Mouse (Mus musculus): ENCODE measurements at regions not wholly inside any gene's neighbourhood (a gene's known extent, or its start where the extent isn't known, plus 50 kb on each side); places are given as distances from the start of the nearest gene placed in this dataset.
"Not testable (repeated sequence)": the region's sequence is repeated elsewhere in the genome, so short reads cannot be mapped to it uniquely, and the experiment has no call there.

DNA sequence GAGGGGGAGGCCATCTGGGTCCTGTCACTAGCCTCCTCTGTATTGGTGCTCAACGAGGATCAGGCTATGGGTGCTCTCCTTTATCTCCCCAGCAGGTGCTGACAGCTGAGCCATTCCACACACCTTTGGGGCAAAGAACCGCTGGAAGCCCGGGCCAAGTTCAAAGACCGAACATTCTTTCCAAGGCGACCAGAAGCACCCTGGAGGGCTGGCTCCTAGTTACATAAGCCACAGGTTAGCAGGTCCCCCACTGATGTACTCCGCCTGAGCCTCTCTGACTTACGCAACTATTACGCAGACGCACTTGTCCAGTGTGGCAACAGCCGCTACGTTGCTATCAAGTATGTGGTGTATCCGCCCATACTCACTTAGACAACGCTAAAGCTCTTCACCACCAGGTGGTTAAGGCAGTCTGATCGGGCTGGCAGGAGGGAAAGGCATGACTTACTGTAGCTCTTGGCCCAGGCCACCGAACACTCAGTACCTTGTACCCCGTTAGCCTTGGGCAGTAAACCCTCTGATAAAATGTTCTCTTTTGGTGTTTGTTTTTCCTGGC is 69.2 kb downstream of the Gm33543 start:
- DNase-seq: no peak

DNA sequence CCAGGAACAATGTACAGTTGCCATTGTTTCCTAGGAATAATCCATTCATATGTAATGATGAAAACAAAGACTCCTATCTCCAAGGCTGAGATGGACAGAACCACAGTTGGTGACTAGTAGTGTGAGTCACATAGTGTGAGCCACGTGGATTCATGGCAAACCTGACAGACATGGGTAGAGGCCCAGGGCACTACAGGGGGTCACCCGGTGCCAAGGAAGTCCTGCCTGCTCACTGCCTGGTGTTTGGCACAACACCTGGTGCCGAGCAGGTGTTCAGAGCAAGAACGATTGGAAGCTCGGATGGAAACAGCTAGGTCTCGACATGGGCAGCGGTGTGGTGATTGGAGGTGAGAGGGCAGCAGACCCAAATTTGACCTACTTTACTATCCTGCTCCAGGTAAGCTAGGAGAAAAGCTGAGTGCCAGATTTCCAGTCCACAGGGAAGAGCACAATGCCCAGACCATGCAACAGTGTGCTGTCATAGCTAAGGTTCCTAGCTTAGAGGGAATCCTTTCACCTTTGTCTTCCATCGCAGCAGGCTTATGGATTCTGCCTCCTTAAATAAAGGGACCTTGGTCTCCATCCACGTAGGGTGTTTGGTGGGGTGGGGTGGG is 69.8 kb downstream of the Gm33543 start:
- DNase-seq: no peak

DNA sequence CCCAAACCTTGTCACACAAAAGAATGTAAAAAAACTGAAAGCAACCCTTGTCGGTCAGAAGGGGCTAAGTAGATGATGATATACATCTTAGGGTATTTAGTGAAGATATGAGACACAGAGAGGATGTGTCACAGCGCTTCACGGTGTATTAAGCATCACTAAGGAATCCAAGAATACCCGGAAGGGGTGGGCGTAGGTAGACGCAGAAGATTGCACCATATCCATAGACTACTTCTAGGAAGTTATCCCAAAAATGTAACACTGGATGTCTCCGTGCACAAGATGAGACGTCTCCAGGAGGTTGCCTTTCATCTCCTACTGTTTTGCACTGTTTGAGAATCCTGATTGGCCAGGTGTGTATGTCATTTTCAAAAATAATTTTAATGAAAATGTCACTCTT is 73.8 kb downstream of the Gm33543 start:
- DNase-seq: no peak

DNA sequence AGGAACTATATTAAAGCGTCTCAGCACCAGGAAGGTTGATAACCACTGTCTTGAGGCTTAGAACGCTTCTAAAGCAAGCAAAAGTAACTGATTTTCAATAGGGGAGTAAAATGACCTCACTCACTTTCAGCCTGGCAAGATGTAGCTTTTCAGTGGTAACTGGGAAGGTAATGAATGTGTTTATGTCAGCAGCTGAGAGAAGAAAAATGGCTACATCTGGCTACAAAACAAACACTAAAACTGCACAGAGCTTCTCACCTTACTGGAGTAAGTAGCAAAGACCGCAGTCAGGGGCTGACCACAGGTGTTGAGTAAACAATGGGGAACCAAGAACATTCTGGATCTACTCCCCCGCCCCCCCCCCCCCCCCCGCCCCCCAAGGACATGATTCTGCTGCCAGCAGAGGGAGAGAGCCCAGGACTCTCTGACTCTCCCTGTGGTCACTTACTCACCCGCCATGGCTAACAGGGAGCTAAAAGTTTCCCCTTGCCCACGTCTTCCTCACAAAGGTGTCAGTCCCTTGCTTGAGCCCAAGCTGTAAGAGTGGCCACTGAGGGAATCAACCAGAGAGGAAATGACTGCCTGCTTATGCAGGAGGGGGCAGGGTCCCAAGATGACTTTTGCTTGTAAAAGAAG is 75.1 kb downstream of the Gm33543 start:
- DNase-seq: no peak

- DNase-seq: no peak
These were observed 78.6 kb downstream of the Gm33543 start for GRCm38 (mm10) chr10:95764129-95764528.

- DNase-seq: no peak
These were observed 80.1 kb downstream of the Gm33543 start for GRCm38 (mm10) chr10:95762632-95763031.

DNA sequence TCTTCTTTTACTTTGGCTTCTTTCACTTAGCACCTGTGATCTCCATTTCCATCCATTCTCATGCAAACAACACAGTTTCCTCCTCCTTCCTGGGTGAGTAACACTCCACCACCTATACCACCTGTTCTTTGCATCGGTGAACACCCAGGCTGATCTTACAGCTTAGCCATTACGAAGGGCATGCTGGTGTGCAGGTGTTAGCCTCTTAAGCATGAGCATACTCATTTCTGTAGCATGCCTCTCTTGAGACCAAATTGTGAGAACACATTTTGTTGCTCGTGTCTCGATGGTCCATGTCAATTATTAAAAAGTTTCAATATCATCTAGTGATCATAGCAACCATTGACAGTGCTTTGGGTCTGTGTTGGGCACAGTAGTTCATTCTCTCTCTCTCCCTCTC is 80.8 kb downstream of the Gm33543 start:
- DNase-seq: no peak

DNA sequence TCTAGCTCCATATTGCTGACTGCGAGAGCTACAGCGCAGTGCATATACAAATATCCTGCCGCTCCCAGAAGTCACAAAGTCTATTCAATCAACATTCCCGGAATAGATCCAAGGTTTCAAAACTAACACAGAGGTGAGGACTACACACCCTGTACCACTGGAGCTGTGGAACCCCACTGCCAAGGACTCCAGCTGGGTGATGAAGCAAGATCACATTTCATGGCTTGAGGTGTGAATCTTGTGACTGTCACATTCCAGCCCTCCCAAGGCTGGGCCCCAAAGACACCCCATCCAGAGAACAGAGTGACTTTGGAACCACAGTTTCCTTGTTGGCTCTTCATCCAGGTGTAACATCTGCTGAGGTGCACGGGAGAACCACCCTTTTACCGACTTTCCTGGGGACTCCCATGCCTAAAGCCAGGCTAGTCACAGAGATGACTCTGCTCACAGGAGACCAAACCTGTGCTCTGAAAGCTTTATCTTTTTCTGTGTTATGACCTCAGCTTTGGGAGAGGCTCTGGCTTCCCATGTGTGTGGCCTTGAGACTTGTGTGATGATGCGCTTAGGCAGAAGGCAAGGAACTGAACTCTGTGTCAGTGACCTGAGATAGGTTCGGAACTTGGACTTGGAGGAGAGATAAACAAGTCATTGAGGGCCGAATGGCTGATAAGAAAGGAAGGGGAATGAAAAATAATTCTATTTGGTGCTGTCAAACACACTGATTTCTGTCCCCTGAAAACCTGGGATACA is 82.4 kb downstream of the Gm33543 start:
- no peak for DNase-seq

DNA sequence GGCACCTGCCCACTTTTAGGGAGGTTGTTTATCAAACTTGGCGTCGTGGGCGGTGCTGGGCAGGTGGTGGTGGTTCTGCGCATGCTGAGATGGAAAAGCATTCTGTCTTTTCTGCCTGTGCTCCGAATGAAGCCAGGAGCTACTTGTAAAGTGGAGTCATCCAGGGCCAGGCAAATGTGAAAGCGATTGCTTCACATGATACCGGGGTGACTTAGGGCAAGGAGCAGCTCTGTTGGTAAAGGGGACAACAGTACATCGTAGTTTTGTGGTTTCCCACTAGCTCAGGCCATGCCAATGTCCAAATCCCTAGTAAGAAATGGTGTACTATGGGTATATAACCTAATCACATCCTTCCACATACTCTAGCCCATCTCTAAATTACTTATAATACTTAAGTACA is 84.5 kb downstream of the Gm33543 start:
- no peak for DNase-seq

GRCm38 (mm10) chr10:95755429-95755828 is 82.2 kb upstream of the Anapc15-ps start:
- no peak for DNase-seq

- no peak for DNase-seq
These were observed 80.2 kb upstream of the Anapc15-ps start for GRCm38 (mm10) chr10:95753396-95753905.

DNA sequence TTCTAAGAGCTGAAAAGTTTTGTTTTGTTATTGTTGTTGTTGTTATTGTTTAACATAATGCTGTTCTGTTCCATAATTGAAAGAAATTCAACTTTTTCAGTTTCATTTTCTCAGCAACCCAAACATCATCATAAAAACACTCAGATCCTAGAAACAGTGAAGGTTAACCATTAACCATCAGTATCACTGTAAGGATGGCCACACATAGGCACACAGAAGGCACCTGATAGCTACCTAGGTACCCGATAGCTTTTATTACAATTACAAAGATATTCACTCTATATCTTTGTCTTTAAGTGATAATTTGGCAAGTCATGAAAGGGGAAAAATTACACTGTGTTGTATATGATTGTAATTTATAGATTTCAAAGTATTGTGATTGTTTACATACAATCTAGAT is 75.1 kb upstream of the Anapc15-ps start:
- no peak for DNase-seq

- DNase-seq: no peak
These were observed 74.7 kb upstream of the Anapc15-ps start for GRCm38 (mm10) chr10:95747939-95748338.

DNA sequence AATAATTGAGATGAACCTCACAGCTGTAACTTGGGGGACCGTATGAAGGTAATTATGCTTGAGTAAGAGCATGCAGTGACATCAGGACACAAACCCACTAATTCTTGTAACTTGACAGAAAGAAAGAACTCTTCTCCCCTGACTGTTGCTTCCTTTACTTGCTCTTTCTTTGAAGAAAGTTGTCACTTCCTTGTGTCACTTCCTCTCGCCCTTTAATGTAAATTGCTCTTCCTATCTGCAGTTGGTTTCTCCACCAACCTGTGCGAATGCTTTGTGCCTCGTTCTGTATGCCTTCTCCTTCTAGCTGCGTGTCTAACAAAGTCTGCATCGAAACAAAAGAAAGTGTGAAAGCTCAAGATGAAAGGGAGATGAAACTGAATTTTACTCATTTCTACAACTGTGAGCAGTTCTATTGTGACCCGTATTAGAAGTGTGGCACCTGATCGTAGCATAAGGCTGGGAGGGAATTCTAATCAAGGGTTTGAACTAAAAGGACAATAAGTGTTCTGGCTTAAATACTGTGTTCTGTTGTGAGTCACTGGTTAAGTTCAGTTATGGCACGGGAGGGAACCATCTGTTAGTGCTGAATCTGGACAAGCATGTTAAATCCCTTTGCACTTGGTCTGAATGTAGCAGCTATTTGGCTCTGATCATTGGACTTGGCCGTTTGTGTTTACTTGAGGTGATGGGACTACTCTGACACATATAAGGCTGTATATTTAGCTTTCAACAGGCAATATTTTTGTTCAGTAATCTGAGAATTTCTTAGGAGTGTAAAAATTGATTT is 72.8 kb upstream of the Anapc15-ps start:
- DNase-seq: no peak

GRCm38 (mm10) chr10:95745254-95745653 is 72.0 kb upstream of the Anapc15-ps start:
- no peak for DNase-seq

DNA sequence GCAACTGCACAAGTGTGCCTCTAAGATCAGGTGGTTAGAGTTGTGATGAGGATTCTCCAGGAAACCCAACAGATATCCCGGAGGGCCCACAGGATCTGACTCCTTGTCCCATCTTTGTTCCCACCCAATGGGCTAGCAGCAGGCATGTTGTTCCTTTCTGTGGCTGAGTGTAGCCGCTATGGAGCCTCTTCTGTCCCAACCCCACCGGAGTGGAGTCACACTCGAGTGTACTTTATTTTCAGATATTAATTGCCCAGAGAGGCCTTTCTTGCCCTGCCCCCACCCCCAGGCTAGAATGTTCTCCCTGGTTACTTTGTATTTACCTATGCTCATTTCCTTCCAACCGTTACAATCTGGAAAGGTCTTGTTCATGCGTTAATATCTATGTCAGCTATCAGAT is 70.4 kb upstream of the Anapc15-ps start:
- DNase-seq: no peak

DNA sequence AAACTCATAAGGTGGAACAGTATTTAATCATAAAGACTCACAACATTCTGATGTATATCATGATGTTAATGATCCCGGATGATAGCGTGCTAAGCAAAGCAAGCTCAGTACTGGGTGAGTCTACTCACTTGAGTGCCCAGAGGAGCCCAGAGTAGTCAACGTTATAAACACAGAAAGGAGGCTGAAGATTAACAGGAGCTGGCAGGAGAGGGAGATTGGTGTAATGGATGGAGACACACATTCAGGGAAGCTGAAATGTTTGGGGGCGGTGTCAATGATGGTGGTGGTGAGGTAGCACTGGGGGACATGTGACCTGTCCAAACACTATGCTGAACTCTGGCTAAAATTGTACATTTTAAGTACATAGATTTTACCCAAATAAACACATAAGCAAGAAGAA is 66.2 kb upstream of the Anapc15-ps start:
- DNase-seq: no peak

DNA sequence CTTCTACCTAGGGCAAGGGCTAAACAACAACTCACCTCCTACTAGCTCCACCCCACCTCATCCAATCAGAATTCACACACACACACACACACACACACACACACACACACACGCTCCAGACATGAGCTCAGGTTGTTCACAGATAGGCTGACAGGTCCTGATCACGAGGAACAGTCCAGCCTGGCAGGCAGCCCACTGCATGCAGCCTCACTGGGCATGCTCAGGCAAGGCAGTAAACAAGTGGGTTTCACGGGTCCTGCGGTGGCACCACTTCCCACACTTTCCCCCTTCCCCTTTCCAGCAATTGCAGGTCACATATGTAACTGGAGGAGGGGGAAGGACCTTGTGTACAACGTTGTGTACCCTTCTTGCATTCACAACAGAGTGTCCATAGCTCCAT is 63.5 kb upstream of the Anapc15-ps start:
- DNase-seq: not testable (repeated sequence)

DNA sequence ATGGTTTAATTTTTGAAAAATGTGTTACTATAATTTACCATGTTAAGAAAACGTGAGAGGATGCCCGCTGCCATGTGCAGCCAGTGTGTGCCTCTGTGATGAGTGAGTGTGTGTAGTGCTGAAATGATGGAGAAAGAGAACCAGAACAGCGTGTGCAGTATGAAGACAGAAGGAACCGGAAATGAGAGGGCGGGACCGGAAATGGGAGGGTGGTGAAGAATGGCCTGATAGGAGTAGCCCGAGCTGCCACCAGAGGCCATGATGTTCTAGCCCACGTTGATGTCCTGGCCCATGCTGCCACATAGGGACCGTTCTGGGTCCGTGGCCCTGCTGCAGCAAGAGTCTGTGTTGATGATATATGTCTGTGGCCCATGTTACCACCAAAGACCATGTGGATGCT is 57.8 kb upstream of the Anapc15-ps start:
- DNase-seq: no peak

DNA sequence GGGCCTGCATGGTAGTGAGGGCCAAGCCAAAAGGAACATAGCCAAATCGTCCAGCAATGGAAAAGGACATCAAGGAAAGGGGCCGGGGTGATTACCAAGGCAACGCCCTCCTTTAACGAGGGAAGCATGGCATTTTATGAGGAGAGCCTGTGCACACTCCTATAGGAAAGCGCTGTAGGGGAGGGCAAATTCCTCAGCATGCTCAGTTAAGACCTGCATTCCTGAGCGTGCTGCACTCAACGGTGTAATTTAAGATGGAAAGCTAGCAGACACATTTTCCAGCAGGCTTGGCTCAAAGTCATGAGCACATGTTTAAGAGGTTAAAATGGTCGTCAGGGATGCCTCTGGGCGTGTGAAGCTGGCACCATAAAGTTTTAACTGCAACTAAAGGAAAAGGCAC is 56.6 kb upstream of the Anapc15-ps start:
- no peak for DNase-seq

GRCm38 (mm10) chr10:95725910-95726309 is 52.7 kb upstream of the Anapc15-ps start:
- DNase-seq: peak; percentile 42 to 56

- no peak for DNase-seq
These were observed 52.1 kb upstream of the Anapc15-ps start for GRCm38 (mm10) chr10:95725349-95725748.
